Mouse (Mus musculus) heart, adult 8-10 months (tissue): Measurements from ENCODE around the gene Pate2. TPM values are rescaled to one million over a fixed set of nuclear protein-coding genes. Genes with fewer than 3 reads are reported as not detected.
A peak's percentile ranks its signal among the peaks of the same experiment; 100 is the strongest.

Source experiments
- DNase-seq: peaks from one replicate; pipeline ENCODE4 v3.0.0; 2022; ENCODE audit warnings: low spot score
- total RNA-seq, 4 experiments: library from RNA; stranded (reverse); gene quantifications; 2 replicates each; pipeline ENCODE4 v1.2.4; 2022

Gene Pate2
- total RNA-seq = not detected

GRCm38 (mm10) chr9:35569571-35570534, at the start of gene Pate2, which contains the start of gene Hyls1:
TSS of gene Pate2 (plus strand) at chr9:35570284.
TSS of gene Hyls1 (minus strand) at chr9:35570398.
- peak; percentile 94 for DNase-seq

DNA sequence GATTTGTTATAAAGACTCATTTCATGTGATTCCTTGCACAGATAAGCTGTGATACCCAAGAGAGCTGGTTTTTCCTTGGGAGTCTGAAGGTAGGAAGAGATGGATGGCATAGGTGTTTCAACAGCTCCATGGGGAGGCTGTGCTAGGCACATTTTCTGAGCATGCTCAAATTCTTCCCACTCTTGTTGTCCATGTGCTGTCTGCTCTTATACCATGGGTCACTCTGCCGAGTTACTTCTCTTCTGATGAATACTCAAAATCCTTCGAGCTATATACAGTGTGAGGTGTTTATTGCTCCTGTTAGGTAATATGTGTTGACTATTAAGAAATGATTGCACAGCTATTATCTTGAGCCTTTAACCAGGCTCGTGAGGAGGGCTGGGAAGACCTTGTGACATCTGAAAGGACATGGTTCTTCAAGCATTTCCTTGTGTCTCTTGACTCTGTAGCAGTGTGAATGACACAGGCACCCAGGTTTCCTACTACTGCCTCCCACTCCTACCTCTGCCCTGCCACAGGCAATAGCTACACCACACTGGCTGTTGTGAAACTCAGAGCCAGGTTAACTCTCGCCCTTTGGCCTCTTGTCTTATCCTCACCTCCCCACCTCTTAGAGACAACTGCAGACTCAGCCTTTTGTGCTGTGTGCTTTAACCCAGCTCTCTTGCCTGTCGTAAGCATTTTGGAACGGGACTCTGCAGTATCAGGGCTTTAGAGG, 49.3 kb upstream of the Pate2 start:
- no peak for DNase-seq

DNA sequence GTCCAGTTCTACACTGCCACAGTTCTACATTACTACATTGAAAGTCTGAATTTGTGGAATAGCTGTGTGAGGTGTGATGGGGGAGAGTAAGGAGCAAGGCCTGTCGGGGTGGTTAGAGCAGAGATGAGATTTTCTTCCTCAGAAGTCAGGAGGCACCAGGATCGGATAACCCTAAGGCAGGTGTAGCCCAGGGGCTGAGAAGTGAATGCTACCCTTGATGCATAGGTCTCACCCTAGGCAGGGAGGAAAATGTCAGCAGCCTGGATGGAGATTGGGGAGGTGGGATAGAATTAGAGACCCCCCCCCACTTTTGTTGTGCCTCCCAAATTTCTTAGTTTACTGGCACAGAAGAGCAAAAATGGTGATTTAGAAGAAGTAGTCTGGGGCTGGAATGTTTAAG, 47.8 kb upstream of the Pate2 start:
- no peak for DNase-seq

DNA sequence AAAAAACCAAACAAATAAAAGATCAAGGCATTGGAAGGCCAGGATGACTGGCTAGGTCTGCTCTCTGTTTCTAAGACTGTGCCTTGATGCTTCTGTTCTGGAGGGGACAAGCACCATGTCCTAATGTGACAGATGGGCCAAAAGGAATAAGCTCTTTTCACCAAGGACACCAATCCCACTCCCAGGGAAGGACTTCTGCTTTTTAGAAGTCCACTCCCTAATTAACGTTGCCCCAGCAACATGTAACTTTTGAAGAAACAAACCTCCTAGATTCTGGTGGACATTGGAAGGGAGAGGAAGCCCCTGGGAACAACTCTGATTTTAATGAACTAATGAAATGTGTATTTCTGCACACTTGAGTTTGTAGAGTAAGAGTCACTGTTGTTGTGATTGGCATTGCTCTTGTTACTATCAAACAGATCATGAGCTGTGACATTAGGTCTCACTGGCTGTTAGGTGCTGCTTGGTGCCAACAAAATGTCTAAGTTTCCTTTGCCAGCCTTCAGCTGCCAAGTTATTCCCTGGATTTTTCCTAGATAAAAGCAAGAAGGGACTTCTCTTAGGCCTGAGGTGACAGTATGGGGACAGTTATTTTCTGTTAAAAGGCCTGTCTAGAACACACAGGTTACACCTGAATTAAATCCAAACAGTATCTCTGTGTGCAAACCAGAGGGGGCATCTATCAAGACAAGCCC, 47.1 kb upstream of the Pate2 start:
- no peak for DNase-seq

DNA sequence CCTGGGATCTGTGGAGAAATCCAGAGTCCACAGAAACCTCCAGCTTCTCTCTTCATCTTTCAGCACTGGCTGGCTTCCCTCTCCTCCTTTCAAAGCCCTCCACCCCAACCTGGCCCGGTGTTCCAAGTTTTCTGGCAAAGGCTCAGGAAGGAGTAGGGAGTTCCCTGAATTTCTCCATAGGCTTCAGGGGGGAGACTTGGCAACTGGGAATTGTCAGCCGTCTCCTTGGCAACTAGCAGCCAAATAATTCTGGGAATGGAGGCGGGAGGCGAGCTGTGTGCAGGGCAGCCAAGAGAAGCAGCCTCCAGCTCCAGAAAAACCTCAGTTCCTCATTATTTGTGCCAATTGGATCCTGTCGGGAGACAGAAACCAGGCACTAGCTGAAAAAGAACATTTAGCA, 46.5 kb upstream of the Pate2 start:
- peak; percentile 60 for DNase-seq

DNA sequence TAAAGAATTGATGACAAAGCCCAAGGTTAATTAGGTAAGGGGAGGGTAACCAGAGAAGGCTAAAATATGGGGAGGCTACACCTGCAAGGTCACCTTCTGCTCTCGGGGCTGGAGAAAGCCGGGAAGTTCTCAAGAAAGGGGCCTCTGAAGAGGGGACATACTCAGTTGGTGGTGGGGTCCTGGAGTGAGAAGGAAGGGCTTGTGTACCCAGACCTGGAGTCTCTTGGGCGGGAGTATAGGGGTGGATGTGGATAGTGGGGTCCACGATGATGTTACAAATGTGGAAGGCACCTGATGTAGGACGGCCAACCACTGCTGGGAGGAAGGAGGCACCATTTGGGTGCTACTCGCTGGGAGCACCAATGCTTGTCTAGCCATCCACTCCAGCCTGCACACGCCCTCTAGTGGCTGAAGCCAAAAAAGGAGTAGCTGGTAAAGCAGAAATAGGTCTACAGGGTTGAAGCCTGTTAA, 46.1 kb upstream of the Pate2 start:
- peak; percentile 67 for DNase-seq

- DNase-seq = no peak
Measured at GRCm38 (mm10) chr9:35529141-35529540, 40.9 kb upstream of the Pate2 start.

- DNase-seq = no peak
Measured at GRCm38 (mm10) chr9:35529796-35530195, 40.3 kb upstream of the Pate2 start.

DNA sequence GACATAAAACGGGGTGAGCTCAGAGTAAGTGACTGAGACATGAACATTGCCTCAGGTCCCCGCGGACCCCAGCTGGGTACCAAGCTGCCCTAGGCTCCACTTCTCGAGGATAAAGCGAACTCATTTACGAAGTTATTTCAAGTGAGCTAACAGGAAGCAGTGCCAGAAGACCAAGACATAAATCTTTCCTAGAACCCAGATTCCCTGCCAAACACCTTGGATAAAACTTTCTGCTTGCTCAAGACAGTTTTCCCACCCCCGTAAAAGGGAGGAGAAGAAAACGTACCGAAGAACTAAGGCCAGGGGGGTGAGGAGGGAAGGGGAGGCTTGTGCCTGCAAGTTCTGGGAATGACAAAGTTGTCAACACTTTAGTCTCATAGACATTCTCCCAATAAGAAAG, 36.8 kb upstream of the Pate2 start:
- DNase-seq = peak; percentile 19

DNA sequence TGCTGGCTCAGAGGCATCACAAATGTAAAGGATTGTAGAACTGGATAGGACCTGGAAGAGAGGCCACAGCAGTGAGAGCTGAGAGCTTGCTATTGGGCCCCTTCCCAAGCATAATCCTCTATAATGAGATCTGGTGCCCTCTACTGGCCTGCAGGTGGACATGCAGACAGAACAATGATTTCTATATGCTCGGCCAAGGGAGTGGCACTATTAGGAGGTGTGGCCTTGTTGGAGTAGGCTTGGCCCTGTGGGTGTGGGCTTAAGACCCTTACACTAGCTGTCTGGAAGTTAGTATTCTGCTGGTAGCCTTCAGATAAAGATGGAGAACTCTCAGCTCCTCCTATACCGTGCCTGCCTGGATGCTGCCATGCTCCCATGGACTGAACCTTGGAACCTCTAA, 35.0 kb upstream of the Pate2 start:
- DNase-seq = peak; percentile 54

DNA sequence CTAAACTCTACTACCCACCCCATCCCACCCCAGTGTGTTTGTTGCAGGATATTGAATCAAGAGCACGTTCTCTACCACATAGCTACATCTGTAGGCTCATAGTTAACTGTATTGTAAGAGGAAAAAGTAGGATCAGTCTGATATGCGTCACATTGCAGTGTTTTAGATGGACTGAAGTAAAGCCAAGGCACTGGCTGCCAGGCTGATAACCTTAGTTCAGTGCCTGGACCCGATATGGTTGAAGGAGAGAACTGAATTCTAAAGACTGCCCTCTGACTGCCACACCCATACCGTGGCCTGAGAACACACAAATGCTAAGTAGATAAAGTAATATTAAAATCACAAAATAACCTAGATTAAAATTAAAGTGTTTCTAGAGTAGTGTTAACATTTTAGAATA, 34.2 kb upstream of the Pate2 start:
- no peak for DNase-seq

DNA sequence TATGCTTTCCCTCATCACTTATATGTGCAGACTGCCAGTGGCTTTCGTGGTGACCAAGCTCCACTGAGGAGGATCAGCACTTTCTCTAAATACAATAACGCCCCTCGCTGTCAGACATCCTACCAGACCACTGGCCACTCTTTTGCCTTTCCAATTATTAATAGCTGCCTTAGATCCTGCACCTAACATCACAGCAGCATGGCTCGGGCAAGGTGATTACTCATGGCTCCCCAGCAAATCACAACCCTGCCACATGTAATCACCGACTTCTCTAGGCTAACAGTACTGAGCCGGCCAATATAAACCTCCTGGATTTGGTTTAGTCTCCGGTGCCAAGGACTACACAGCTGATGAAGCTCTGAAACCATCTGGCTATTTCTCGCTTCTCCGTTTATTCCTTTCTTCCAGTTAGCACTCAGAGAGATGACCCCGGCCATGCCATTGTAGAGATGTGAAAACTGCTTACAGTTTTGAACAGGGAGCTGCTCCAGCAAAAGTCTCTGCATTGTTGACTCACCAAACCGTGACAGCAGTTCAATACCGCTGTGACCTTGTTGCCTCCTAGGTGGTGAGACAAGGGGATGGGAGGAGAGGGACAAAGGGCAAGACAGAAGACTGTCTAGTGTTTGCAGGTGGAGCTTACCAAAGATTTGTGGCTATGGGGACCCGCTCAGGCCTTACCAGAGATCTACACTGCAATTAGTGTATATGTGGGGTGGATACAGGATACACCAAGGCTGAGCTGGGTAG, 30.9 kb upstream of the Pate2 start:
- no peak for DNase-seq

GRCm38 (mm10) chr9:35541024-35541423, 29.1 kb upstream of the Pate2 start:
- DNase-seq = no peak

- peak; percentile 71 for DNase-seq
Measured at GRCm38 (mm10) chr9:35541488-35541887, 28.6 kb upstream of the Pate2 start.

GRCm38 (mm10) chr9:35541941-35542340, 28.1 kb upstream of the Pate2 start:
- DNase-seq = no peak

DNA sequence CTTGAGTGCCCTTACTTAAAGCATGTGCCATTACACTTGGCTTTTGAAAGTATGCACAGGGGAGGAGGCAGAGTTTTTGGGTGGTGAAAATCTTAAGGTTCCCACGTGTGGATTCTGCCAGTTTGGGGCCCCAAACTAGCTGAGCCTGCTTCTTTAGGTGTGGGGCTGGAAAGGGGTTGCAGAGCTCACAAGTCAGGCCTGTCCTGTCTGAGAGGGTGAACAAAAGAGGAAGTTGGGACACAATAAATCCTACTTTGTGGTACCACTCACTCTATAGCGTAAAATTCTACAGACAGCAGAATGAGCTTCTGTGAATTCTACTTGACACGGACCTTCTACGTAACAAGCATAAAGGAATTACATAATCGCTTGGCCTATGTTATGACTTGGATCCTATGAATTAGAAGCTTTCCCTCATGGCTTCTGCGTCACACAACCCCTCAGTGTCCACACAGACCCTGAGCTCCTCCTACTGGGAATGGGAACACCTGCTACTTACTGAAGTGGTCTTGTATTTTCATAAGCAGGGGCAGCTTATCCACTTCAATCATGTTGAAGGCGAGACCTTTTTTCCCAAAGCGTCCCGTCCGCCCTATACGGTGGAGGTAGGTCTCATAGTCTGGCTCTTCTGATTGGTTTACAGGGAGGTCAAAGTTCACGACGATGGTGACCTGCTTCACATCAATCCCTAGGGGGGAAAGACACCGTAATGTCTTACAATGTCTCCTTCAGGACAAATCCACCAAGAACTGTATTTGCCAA, 26.8 kb upstream of the Pate2 start:
- DNase-seq = no peak

DNA sequence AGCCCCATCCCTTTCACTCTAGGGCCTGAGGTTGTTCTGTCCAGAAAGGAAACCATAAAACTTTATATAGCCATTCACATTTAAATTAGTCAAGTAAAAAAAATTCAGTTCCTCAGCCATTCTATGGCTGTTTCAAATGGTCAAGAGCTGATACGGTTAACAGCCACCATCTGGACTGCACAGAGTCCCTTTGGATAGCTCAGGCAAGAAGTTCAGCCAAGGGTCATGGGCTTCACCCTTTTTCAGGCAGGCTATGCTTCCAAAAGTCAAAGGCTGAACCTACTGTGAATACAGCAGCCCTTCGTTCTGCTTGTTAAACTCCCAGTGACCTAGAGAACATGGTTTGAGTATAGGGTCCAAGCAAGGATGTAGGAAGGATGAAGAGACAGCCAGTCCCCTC, 25.4 kb upstream of the Pate2 start:
- no peak for DNase-seq

- DNase-seq = no peak
Measured at GRCm38 (mm10) chr9:35545704-35546103, 24.4 kb upstream of the Pate2 start.

DNA sequence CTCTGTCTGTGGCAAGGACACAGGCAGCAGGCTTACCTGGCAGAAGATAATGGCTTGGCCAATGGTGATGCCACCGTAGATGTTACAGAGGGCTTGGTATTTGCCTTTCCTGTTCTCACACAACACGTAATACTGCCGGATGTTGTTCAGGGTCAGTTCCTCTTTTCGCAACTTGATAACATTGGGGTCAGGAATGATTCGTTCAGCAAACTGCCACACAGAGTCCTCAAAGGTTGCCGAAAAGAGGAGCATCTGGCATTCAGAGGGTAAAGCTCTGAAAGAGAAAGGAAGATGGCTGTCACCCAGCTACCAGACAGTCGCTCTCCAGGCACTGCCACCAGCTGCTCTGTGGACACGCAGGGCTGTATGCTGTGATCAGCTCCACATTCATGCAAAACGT, 23.3 kb upstream of the Pate2 start:
- no peak for DNase-seq

- DNase-seq = no peak
Measured at GRCm38 (mm10) chr9:35548455-35548854, 21.6 kb upstream of the Pate2 start.
